Mouse (Mus musculus): ENCODE data around the gene Dhx58.

Dhx58 gene

DNA sequence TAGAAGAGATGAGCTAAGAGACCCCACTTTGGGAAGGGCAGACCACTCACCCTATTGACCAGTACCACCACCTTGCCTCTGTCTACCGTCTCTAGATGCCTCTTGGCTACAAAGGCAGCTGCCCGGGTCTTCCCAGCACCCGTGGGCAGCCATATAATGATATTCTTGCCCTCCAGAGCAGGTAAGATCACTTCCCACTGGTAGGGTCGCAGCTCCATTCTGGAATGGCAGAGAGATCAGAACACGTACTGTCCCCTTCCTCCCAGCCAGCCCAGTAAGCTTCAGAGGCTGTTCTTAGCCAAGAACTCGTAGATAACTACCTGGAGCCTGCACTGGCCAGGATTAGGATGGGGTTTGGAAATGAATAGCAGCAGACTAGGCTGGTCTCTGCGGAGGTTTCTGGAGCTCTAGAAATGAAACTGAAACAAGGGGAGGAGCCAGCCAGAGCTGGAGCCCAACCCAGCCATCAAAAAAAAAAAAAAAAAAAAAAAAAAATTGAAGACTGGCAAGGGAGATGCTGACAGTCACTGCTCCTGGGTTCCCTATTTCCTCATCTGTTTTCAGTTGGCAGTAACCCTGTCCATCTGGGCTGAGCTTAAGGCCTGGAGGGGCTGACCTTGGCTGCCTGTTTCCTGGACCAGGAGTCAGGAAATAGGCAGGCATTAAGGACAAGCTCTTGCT, at the start of gene Dhx58:
Dhx58 (minus strand) TSS at position 421 of the 681 bp plus-strand sequence.
- no peak for DNase-seq

DNA sequence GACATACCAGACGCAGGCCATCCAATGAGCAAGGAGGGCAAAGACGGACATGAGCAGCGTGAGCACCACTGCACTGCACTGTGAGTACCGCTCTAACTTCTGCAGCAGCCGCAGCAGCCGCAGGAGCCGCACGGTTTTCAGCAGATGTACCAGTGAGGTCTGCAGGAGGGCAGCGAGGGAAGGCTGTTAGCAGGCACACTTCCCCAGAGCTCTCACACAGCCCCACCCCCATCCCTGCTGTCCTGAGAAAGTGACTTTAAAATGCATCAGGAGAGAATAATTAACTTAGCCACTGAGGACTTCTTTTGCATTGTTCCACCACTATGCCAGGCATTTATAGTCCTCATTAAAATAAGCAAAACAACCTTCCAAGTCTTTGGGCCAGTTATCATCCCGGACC, 48.2 kb upstream of the Dhx58 start:
- no peak for DNase-seq

DNA sequence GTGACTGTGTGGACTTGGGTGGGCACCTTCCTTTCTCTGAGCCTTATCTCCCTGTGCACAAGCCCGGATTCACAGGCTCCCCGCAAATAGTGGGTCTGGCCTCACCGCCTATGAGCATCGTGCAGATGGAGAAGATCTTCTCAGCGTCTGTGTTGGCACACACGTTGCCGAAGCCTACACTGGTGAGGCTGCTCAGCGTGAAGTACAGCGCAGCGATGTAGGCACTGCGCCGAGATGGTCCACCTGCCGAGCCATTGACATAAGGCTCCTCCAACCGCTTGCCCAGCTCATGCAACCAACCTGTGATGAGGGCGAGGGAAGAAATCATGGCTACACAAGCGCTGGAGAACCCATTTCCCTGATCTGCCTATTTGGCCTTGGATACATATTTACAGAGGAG, 46.1 kb upstream of the Dhx58 start:
- DNase-seq = no peak

DNA sequence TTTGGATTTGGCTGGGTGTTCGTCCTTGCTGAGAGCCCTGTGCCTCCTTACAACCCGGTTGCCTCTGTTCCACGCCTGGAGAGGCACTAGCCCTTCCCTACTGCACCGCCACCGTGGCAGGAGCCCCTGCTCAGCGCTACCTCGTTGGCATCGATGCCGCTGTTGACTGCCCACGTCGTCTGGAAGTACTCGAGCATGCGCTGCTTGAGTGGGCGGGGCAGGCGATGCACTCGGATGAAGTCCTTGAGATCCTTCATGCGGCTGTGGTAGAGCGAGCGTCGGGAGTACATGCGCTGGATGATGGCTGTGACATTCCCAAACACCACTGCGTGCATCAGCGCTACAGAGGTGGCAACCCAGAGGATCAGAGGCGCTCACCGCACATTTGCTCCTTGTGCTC, 45.4 kb upstream of the Dhx58 start:
- no peak for DNase-seq

DNA sequence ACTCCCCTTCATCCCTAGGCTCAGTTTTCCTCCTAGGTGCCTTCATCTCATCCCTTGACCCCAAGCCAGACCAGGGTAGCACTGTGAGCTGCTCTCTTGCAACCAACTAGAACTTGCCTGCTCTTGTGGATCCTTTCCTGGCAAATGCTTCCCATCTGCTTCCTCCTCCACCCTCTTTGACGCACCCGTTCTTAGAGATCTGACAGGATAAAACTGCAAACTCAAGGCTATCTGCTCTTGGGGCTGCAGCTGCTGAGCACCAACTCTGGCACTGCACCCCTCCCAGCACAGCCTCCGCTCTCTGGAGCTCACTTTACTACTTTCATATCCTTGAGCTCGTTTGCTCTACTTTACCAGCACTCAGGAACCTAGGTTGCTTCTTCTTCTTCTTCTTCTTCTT, 44.5 kb upstream of the Dhx58 start:
- DNase-seq = no peak

DNA sequence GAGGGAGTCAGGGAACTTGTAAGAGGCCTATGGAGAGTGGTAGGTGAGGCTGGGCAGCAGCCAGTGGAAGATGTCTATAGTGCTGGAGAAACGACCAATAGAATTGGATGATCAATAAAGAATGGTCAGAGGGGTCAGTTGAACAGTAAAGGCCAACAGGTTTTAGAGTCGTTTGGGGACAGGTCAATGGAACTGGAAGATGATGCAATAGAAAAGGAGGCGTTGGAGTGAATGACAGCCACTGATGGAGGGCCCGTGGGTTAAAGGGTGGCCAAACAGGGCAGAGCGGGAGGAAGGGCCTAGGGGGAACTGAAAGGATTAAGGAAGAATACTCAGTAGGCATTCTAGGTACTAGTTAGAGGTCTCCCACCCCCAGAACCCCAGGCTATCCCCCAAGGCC, 43.0 kb upstream of the Dhx58 start:
- DNase-seq = no peak

DNA sequence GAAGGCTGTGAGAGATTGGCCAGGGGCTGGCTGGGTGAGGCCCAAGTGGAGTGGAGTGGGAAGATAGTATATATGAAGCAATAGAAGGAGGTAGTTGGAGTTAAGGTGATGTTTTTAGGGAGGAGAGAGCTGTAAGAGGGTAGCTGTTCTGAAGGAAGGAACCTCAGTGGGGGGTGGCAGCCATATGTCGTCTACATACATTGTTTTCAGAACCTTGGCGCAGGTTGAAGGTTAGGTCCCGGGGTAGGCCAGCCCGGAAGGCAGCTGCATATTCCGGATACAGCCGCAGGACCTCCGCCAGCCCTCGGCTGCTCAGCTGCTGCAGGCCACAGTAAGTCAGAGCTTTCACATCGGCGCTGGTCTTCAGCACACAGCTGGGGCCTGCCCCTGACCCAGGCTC, 42.5 kb upstream of the Dhx58 start:
- DNase-seq = no peak

DNA sequence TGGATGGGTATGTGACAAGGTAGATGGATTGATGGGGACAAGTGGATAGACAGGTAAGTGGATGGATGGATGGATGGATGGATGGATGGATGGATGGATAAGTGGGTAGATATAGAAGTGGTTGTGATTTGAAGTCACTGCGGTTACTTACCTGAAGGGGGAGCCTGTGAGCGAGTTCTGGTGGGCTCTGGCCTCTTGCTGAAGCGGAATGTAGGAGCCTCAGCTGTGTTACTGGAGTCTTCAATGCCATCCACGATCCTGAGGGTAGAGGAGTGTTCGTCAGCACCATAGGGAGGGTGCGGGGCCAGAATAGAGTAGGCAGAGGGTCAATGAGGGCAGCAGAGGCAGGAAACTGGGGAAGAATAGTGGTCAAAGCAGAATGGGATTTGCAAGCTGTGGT, 41.0 kb upstream of the Dhx58 start:
- DNase-seq = peak; percentile 76 to 79

DNA sequence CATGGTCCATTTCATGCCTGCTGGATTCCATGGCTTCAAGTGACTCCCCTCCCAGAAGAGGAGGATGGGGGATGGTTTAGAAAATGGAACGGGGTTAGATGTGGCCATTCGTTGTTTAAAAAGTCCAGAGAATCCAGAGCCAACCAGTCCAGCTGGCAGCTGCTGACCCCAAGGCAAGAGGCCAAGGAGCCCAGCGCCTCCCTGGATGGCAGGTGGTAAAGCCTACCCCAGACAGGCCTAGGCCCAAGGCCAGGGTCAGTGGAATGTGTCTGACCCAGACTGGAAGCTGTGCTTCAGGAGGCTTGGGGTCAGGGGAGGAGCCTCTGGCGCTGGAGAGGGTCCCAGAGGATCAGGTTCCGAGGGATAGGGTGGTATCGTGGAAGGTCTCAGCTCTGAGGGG, 37.3 kb upstream of the Dhx58 start:
- peak; percentile 66 to 77 for DNase-seq

DNA sequence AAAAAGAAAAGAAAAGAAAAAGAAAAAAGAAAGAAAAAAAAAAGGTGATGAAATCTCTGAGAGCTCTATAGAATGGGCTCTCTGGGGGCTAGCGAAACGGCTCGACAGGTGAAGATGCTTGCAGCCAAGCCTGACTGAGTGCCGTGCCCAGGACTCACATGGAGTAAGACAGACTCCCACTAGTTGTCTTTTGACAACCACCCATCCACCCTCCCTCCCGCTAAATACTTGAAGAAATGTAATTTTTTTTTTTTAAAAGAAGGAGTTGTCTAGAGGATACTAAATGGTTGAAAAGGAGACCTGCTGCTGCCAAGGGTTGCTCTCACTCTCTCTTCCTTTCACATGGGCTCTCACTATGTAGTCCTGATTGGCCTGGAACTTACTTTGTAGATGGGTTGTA, 34.7 kb upstream of the Dhx58 start:
- DNase-seq = peak in 1 of 2 experiments; percentile 48

DNA sequence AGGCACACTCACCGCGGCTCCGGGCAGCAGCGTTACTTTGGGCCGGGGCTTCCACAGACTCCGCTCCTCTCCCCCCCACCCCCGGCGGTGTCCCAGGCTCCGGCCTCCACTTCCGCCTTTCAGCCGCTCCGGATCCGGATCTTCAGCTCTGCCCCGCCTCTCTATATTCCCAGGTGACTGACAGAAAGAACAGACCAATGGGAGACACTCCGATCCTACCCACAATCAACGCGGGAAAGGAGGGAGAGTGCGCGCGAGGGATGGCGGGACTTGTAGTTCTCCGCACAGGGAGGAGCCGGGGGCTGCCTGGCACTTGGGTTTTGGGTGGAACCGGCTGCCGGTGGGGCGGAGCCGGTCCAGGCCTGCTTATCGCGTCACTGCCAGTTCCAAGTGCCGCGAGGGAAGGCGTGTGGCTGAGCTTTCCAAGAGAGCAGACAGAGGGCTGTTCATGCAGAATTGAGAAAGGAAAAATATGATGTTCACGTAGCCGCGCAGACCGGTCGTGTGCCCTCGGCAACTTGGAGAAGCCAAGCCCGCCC, 34.1 kb upstream of the Dhx58 start, which contains the start of gene Rab5c:
Rab5c (minus strand) TSS at position 150 of the 539 bp plus-strand sequence.
- peak; percentile 98 to 99 for DNase-seq

DNA sequence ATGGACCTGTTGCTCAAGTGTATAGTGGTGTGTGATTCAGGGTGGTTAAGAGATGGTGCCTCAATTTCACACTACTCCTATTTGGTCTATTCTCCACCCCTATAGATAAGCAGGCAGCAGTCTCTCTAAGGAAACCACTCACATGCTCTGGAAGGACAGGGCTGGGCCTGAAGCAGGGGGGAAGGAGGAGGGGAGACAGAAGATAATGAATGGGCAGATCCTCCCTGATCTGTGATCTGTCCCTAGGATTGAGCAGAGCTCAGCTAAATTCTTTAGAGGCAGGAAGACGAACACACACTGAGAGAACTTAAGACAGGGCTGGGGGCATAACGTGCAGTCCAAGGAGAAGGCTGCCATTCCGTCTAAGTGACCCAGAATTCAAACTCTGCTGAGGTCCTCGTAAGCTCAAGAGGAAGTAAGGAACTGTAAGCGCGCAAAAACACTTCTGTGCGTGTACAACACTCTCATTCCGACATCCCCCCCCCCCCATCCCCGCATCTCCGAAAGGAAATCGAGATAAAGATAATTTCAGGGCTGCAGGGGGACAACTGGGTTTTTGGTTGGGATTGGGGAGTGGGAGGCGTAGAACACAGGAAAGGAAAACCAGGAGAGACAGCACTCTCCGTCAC, 33.1 kb upstream of the Dhx58 start:
- DNase-seq = no peak

DNA sequence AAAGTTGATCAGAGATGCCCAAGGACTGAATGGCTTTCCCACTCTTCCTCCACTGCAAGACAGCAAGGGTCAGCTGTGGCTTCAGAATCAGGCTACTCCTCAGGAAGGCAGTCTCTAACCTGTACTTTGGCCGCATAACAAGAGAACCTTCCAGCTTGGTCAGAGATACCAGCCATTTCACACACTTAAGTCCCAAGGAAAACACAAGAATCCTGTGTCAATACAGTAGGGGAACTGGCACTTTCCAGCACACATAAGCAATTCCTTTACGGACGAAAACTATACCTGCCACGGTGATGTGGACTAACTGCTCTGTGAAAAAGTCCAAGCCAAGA, 32.6 kb upstream of the Dhx58 start:
- no peak for DNase-seq

DNA sequence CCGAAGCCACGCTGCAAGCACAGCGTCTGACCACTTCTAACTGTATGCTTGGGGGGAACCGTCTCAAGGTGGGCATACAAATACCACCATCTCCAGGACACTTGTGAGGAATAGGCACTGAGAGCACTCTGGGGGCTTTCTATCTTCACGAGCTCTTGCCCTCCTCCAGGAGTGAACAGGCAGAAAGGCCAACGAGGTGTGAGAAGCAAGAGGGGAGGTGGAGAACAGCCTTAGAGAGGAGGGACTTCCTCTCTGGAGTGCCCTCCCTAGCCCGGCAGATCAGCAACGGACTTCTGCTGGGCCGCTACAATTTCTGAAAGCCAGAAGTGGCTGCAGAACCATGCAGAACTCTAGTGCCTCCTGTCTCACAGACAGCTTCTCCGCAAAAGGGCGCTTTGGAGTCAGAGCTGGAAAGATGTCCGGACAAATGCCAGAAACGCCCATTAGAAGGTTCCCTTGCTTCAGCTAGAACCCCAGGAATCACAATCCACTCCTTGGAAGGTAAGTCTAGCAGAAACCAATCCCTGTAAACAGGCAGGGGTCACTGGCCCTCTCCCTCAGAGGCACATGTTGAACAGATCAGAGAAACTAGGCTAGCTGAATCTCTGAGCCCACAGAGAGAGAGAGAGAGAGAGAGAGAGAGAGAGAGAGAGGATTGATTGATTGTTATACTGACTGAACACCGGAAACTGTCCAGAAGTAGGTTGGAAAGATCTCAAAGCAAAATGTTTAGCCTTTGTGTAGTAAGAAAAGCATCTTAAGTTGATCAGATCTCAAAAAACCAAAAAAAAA, 32.1 kb upstream of the Dhx58 start:
- DNase-seq = no peak

DNA sequence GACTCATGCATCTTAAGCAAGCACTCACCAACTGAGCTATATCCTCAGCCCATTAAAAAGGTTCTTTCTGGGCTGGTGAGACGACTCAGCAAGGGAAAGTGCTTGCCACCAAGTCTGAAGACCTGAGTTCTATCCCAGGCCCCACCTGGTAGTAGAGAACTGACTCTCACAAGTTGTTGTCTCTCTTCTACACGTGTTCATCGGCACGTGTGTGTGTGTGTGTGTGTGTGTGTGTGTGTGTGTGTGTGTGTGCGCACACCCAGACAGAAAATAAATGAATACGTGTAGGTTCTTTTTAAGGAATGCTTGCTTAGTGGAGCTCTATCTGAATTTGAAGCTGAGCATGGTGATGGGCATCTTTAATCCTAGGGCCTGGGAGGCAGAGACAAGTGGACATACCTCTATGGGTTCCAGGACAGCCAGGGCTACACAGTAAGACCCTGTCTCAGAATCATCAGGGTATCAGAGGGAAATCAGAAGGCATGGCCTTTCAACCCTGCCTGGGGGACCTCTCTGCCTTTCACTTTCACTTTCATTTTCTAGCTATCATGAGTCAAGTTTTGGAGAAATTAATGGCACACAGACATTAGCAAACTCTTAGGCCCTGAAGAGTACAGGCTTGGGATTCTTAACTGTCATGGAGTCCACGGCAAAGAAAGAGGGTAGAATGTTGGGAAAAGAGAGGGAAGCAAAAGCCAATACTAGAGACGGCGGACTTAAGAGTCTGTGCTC, 31.2 kb upstream of the Dhx58 start:
- DNase-seq = no peak

DNA sequence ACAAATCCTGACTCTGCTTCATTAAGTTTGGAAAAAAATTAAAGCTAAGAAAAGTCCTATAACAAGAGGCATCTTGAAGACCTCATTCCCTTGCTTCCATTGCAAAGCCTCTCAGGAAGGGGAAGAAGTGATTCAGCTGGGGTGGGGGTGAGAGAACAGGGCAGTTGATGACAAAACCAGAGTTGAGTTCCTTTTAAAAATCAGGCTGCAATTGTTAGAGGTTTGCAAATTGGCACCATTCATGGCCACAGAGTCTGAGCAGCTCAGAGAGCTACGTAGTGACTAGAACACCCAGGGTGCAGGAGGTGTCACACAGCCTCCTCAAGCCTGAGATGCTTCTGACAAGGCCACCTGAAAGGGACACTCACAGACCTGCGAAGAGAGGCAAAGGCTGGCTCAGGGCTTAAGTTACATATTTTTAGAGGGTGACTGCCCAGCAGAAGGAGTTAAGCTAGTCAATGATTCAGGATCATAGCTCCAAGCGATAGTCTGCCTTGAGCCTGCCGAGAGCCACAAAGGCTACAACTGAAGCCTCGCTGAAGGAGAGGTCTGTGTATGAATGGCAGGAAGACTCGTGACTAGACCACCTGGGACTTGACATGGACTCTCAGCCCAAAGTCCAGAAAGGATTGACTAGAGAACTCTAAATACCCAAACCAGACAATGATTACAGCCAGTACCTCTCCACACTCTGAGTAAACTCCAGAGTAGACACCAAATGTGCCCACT, 26.6 kb upstream of the Dhx58 start:
- DNase-seq = no peak

DNA sequence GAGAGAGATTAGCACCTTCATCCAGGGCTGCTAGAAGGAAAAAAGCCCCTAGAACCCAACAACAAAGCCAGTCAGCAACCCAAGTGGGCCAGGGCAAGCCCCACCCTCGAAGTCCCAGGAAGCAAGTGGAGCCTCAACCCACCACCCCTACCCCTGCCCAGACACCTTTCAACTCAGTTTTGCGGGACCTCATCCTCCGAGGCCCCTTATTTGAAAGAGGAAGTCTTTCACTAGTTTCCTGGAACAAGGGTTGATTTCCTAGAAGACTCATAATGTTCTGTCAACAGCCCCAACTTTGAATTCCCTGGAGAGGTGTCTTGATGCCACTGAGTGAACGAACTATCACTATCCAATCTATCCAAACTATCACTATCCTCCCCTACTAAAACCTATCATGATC, 25.9 kb upstream of the Dhx58 start:
- DNase-seq = no peak

DNA sequence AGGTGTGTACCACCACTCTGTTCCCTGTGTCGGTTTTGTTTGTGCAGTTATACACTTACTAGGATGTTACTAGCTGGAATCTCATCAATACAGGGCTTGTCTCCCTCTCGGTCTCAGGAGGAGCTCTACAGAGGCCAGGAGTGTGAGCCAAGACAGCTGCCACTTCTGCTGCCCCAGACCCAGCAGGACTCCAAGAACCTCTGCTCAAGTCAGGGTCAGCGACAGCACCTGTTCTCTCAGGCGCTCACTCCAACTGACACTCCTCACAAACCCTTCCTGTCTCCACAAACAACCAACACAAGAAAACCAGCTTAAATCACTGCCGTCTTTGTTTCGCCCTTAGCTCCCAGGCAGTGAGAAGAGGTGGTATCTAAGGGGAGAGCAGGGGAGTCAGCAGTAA, 24.5 kb upstream of the Dhx58 start:
- DNase-seq = no peak

DNA sequence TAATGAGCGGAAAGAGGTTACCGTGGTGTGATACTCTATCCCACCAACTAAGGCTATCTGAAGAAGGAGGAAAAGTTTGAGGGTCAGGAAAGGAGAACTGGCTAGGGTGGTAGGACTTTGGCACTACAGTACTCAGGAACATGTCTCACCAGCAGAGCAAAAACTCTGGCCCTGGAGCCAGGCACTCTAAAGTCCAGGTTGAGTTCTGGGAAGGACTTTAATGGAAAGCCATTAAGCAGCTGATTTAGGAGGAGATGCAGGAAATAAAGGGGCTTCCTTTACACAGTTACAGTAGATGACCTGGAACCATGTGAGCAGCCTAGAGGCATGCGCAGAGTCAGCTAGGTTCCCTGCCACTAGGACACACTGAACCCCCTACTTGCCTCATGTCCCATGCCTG, 23.1 kb upstream of the Dhx58 start:
- no peak for DNase-seq

DNA sequence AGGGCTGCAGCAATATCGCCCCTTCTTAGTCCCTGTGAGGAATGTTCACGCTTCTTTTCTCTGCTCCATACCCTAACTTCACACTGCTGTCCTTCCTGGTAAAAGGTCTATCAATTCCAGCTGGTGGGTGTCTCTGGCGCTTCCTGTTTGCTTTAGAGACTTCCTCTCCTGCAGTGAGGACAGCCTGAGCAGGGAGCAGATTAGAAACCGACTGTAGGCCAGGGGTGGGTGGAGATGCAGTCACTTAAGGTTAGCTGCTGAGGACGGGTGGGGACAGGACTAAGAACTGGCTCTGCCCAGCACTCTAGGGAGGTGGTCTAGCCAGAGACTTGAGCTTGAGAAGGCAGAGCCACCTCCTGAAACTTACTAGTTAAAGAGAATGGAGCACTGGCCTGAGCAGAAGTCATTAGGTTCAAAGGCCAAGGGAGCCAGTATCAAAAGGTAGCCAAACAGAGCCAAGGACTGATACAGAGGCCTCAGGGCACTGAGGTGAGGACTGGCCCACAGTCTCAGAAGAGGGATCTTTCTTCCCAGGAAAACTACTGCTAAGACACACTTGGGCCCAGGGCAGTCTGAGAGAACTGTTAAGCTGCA, 20.9 kb upstream of the Dhx58 start:
- DNase-seq = no peak

DNA sequence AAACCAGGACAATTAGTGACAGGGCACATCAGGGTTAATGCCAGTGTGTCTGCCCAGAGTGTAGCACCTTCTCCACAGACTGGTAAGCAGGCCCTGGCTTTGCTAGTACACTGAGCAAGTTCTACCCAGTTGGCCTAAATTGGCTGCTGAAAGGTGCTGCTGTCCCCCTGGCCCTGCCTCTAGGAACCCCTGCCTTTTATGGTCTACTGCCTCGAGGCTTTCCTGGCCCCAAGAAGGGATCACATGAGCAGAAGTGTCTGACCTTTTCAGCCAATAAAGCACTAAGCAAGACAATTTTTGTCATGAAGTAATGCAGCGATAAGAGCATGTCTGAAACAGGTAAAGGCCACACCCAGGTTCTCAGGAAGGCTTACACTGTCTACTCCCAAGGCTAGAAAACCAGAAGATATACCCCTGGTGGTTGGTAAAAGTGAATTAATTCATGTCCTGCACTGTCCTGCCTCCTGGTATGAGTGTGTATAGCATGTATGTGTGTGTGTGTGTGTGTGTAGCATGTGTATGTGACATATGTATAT, 18.5 kb upstream of the Dhx58 start:
- DNase-seq = no peak
